Mouse (Mus musculus) urinary bladder, postnatal 25 days (tissue): Measurements from ENCODE around the gene Gga2.

Source experiments
- DNase-seq: peaks from one replicate; pipeline ENCODE4 v3.0.0; 2022; ENCODE audit warnings: low spot score

Gga2 gene

DNA sequence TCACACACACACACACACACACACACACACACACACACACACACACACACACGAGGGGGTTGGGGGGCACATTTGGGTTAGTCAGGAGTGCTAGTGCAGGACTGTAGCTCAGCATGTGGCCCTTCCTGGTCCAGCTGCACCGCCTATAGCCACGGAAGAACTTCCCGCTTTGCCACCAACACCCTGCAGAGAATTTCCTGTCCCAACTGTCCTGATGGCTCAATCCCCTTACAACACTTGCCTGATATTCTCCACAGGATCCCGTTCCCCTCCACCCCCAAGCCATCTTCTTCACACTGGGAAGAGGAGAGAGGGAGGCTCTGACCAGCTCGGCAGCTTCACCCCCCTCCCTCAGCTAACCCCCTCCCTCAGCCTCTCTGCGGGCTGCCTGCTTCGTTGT lies 20.6 kb downstream of the Gga2 start:
- DNase-seq, result no peak

DNA sequence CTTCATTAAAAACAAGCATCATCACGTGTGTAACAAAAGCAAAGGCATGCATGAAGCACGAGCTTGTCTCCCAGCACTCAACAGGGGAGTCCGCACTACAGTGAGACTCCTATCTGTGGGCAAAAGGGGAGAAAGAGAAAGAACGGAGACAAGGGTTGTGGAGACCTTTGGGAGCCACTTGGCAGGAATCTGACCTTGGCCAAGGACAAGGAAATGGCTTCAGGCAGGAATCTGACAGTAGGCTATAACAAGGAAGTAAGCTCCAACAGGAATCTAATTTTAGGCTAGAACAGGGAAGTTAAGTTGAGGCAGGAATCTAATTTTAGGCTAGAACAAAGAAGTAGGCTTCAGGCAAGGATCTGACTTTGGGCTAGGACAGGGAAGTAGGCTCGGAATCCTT lies 25.1 kb downstream of the Gga2 start:
- DNase-seq, result no peak

DNA sequence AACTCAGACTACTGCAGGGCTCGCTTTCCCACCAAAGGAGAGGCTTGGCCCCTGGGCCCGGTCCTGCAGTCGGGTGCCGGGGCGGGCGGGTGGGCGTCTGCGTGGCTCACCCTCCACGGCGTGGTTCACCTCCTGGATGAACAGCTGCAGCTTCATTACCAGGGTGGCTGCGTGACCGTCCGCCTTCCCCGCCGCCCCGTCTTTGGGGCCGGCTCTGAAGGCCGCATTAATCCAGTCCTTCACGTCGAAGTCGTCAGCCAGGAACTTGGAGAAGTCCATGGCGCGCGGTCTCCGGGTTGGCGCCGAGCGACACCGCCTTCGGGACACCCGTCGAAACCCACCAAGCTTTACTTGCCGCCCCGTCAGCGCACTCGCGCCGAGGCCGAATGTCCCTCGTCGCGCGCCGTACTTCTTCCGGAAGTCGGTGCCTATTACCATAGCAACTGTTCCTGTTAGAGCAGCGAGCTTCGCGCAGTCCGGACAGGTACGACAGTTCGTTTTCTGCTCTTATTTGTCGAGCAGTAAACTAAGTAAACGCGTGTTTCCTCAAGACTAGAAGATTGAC lies 39.6 kb downstream of the Gga2 start, which contains the start of gene Cog7:
Gene Cog7, minus strand, starts transcription at position 405 of the 565 bp plus-strand sequence.
- DNase-seq, result peak; percentile 94

DNA sequence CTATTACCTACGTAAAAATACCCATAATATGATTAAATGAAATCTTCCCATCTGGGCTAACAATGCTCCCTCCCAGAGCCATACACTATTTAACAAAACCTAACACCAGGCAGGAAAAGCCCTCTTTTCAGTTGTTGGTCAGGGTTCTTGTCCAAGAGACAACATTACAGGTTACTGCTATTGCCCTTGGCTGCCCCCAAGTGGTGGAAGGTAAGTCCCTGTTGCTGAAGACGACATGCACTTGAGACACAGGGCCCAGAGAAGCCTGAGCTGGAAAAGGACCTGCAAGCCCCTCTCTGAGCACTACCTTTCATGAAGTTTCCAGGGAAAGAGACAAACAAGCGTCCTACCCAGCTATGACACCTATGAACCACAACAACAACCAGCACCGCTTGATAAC lies 46.0 kb downstream of the Gga2 start:
- peak; percentile 63 for DNase-seq

DNA sequence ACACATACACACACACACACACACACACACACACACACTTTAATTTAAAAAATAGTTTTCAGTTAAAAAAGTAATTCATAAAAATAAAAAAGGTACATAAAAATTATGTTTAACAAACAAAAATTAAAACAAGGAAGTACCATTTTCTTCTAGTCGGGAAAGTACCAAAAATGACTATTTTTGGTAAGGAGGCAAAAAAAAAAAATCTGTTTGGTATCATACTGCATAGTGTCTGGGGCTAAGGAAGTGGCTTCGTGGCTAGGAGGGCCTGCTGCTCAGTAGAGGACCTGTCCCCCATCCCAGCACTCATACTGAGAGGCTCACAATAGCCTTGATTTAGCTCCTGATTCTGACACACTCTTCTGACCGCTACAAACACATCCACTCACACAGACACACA lies 49.3 kb downstream of the Gga2 start:
- DNase-seq, result no peak

DNA sequence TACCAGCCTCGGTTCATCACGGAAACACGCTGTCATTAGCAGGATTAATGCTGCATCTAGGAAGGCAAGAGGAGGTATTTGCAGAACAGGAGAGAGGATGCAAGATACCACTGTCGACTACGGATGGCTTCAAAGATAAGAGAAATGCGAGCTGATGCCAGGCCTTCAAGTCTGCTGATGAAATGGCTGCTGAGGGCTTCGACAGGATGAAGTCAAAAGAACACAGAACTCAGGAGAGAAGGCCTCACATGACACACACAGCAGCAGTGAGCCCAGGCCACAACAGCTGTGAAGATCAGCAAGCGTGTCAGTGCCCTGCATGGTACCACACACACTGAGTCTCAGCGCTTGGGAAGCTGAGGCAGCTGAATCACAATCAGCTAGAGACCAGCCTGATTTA lies 50.8 kb downstream of the Gga2 start:
- DNase-seq, result no peak

DNA sequence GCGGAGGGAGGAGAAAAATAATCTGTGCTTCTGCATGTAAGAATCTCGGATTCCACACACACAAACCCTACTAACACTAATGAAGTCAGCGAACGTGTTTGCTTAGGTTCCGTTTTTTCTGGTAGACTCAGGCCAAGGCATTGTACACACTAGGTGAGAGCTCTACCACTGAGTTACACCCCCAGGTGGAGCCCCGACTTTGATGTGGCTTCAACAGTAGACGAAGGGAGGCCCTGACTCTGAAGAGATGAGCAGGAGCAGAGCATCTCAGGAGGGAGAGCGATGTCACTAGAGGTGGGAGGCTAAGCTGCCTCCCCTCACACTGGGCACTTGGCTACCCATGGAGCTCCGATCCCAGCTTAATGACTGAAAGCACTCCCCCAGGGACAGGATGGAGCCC lies 52.2 kb downstream of the Gga2 start:
- DNase-seq, result no peak

DNA sequence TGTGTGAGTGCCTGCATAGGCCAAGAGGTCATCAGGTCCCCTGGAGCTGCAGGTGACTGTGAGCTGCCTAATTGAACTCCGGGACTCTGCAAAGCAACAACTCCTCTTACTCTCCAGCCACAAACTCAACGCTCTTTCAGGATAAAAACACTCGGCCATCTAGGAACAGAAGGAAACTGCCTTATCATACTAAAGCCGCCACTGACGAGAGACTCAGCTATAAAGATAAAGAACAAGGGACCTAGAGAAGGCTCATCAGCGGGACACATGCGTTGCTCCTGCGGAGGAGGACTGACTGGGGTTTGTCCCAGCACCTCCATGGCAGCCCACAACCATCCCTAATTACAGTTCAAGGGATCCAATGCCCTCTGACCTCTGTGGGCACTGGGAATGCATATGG lies 52.8 kb downstream of the Gga2 start:
- DNase-seq, result no peak

DNA sequence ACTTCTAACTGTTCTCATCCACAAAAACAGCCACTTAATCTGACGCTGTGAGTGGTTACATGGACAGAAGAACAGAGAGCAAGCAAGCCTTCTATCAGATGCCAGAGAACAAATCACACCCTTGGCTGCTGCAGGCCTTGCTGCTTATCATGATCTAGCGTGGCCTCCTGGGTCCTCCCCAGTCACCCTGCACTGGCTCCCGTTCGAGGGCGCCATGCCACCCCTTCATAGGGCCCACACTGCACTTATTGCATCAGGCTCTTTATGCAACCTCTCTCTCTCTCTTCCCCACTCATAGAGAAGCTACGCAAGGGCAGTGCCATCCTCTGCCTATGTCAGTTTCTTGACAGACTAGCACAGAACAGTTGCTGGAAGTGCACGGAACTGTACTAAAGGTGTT lies 54.9 kb downstream of the Gga2 start:
- DNase-seq, result no peak

DNA sequence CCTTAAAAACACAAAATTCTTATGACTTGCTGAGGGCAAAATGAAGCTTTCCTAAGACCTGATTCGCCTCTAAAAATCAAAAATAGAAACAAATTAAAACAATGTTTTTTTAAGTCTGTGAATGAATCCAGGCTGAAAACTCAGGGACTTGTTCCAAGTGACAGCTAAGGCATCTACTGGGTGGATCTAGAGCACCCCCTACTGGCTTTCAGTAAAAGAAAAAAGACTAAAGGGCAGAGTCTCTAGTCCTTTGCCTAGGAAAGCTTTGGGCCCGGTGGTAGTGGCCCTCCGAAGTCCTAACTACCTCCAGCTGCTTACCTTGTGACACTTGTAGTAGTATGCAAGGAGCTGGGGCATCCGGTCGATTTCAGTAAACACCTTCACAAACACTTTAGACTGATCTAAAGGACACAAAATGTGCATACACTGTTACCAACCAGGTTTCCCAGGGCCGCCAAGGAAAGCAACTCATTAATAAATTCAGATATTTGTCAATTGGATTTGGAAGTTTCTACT lies 57.1 kb downstream of the Gga2 start:
- peak; percentile 25 for DNase-seq

DNA sequence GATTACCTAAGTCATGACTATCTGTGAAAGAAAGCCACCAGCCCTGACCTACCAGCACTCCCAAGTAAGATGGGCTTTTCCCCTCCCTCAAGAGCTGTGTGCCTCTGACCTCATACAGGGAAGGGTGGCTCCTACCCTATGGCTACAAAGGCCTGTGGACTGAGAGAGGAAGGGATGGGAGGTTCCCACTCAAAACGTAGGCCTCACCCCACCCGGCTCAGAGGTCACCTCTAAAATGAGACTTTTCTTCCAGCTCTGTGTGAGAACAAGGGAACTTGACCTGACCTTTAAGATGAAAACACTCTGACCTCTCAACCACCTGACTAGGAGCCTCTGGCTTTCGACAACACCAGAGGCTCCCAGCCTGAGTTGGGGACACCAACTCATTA lies 58.5 kb downstream of the Gga2 start:
- DNase-seq, result no peak

DNA sequence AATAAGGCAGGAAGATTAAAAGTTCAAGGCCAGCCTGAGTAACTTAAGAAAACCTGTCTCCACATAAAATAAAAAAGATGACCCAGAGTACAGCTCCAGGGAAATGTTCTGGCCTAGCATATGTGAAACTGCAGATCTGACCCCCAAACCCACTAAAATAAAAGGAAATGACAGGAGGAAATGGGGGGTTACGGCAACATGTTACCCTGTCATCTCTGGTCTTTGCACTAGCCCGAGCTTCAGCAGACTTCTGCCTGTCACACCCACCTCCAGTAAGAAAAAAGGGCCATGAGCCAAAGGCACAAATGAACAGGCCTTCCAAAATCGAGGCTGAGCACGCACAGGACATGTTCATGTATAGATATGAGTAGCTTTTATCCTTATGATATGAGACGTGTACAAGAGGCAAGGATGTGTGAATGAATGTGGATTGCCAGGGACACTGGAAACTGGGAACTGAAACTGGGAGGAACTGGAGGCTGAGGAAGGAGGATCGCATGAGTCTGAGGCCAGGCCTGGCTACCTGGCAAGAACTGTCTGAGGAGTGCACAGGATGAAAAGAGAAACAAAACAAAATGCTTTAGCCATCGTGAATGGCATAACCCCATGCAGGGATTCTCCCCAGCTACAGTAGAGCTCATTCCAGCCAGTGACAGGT lies 59.0 kb downstream of the Gga2 start:
- no peak for DNase-seq

DNA sequence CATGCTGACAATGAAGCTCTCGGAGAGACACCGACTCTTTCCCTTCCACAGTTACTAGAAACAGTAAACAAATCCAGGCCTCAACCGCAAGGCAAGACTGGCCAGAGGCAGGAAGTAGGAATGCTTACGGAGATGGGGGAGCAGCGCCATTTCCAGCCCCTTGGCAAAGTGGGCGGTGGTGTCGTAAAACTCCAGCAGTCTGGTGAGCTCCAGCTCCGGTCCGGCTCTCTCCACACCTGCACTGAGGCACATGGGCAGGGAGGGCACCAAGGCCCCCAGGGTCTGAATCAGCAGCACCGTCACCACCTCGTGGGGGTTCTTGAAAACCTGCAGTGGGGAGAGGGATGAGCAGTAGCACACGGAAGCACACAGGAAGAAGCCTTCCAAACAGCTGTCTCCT lies 65.2 kb downstream of the Gga2 start:
- no peak for DNase-seq

DNA sequence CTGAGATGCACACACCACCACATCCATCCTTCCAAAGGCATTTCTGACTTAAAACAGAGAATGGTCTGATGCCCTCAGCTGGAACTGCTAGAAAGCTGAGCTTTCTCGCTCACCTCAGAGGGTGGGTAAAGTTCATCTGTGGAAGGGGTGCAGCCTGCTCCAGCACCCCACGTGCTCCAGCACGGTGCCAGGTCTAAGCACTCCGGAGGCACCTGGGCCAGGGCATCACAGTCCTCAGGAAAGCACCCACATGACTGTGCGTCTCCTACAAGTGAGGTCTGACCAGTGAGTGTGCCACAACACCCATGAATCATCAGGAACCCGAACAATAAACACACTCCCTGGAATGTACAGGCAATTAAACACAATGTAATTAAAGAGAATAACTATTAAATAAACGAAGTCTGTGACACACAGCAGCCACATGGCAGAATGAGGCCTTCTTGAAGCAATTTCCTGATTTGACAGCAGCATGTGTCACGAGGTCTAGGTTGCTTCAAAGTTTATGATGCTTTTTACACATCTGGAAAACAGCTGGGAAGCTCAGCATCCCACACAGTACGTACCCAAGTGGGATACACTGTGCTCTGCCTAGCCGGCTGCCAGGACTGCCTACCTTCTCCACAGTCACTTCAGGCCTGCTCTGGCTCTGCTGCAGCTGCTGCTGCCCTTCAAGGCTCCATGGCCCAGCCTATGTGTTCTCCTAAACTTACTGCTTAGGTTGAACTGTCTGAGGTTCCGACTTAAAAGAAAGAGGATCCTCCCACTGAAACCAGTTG lies 65.9 kb downstream of the Gga2 start:
- DNase-seq, result no peak

DNA sequence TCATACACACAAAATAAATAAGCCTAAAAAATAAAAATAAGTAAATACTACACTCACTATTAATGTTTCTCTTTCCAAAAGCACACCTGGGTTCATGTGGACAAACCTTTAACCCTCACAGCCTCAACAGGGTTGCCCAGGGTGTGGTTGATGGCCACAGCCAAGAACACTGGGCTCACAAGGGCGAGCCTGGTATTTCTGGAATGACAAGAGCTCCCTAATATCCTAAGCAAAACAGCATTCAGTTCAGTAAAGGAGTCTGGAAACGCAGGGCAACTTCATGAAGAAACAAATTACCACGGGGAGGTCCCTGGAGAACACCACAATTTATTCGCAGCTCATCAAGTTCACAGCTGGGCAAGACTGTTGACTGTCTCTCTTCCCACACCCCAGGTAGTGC lies 73.5 kb downstream of the Gga2 start:
- DNase-seq, result no peak

DNA sequence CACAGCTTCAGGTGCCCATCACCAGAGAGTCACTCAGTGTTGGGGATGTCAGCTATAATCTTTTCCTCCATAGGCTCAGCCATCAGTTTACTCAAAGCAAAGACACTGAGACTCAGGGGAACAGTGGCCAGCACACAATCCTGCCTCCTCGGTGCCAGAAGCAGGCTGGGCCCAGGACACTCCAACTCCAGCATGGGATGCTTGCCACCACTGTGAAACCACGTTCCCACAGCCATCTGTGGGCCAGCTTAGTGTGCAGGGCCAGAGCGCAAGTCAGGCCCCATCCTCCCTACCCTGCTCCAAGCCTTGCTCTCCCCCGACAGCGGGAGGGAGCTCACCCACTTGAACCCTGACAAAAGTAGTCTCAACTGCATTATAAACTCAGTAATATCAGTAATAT lies 74.8 kb downstream of the Gga2 start:
- DNase-seq, result no peak

DNA sequence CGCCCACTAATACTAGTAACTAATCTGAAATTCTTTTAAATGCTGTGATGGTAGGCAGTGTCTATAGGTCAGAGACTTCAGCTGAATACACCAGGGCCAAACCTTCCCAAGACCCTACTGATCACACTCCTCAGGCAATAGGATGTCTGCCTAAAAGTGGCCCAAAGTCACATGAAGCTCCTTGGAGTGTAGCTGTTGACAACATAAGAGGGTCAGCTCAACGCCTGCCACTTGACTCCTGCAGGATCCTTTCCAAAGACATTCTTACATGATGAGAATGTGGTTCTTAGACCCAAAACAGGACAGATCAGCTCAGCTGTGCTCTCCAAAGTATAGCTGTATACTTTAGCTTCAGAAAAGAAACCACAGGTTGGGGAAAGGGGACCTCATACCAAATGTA lies 78.7 kb downstream of the Gga2 start:
- no peak for DNase-seq

DNA sequence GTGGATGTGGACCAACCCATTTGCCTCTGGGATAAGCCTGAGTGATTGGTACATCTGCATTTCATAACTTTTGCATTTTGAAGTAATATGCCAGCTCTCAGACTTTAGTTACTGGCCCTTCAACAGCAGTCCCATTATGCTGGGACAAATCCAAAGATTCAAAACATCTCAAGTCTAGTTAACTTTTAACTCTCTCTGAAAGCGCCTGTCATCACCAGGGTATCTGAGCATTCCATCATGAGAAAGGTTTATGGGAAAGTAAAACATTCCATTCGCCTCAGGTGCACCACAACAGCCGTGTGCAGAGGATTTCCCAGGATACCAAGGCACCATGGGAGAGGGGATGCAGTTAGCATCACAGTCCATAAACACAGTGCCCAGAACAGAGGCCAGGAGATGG lies 79.4 kb downstream of the Gga2 start:
- no peak for DNase-seq

DNA sequence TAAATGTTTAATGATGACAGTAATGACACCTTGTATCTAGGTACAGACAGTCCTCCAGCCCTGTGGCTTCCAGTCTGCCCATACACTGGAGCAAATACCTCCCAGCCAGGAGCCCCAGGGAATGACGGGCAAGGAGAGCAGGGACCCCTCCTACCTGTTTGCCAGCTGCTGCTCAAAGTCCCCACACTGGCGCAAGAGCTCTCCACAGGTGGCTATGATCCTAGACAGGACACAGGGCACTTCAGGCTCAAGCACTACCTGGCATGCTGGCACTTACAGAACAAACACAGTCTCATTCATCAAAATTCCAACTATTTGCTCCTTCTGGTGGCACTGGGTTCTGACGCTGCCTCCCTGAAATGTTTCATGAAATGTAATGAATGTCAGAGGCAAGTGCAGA lies 80.0 kb downstream of the Gga2 start:
- DNase-seq, result no peak

DNA sequence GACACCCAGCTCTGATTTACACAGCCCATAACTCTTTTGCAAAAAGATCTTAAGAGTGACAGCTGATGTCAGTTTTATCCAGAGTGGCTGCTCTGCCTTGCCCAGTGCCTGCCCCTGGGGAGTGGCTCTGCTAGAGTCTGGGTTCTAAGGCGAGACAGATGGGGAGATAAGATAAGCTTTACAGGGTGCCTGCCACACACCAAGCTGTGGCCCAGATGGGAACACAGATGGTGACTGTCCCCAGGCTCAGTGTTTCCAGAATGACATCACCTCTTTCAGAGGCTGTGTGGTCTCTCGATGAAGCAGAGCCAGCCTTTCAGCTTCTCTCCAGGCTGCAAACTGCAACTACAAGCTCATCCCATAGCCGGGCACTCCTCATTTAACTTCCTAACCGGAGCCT lies 81.3 kb downstream of the Gga2 start:
- no peak for DNase-seq

DNA sequence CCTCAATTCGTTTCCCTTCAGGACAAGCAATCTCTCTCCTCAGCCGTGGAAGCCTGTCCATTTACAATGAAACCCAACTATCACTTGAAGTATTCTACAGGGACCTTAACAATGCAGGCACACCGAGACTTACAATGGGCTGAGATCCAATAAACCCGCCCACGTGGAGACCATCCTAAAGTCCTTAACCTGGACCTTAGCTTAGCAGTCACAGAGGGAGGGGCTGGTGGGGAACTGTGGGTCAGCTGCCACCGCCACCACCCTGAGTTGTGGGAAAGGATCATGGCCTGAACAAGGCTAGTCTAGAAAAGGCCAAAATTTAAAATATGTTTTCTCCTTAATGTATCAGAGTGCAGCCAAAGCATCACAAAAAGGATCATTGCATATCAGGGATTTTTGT lies 81.8 kb downstream of the Gga2 start:
- DNase-seq, result no peak

DNA sequence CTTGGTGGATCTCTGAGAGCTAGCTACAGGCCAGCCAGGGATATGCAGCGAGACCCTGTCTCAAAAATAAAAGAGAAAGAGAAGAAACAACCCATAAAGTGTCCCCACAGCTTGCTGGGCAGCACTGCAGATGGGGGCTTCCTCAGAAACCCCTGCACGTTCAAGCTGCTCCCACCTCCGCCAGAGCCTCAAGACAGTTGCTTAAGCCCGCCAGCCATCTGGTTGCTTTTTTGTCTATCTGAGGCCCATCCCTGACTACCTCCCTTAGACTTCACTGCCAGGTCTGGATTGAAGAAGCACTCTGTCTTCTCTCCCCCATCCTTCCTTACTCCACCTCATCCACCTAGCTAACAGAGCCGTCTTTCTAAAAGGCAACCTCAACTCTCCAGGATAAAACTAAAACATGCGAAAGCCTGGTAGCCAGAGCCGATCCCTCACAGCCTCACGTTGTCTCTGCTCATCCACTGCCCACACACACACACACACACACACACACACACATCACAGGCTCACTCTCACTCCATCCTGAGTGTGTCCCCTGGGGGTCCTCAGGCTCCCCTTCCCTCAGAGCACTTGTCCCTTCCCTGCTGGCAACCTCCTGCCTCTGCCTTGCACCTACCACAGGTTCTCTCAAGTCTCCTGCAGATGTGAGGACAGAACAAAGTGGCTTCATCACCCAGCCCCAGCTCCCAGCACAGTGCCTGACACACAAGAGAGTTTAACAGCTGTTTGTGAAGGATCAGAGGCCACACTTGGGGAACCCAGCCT lies 82.7 kb downstream of the Gga2 start:
- no peak for DNase-seq
